Mouse (Mus musculus) erythroblast, embryonic 14.5 days (primary cell): ENCODE results near the gene Tmem130. TPM values are rescaled to one million over a fixed set of nuclear protein-coding genes. Genes with fewer than 3 reads are reported as not detected.
"Not testable (repeated sequence)": the region's sequence is repeated elsewhere in the genome, so short reads cannot be mapped to it uniquely, and the experiment has no call there.

ENCODE experiments used
- H3K27me3 ChIP-seq: 2 replicates; pipeline ENCODE4 v1.6.1; 2012; ENCODE audit warnings: inconsistent platforms; ENCODE audit not compliant: control insufficient read depth
- H3K36me3 ChIP-seq: 2 replicates; pipeline ENCODE4 v1.6.1; 2012; ENCODE audit warnings: mild to moderate bottlenecking, inconsistent platforms; ENCODE audit not compliant: control insufficient read depth
- H3K4me1 ChIP-seq: 2 replicates; pipeline ENCODE4 v1.6.1; 2012; ENCODE audit warnings: inconsistent platforms; ENCODE audit not compliant: control insufficient read depth
- H3K4me3 ChIP-seq: replicated peaks from 2 replicates; pipeline ENCODE3; 2012; ENCODE audit warnings: moderate library complexity, mild to moderate bottlenecking, inconsistent platforms
- H3K9me3 ChIP-seq: 2 replicates; pipeline ENCODE4 v1.6.1; 2012; ENCODE audit warnings: low read length, inconsistent platforms, mixed read lengths; ENCODE audit not compliant: control insufficient read depth
- GATA1 ChIP-seq: IDR thresholded peaks from 2 replicates; pipeline ENCODE4 v1.6.1; 2012; ENCODE audit warnings: low read length, inconsistent platforms, mixed read lengths
- TAL1 ChIP-seq: IDR thresholded peaks from 3 replicates; pipeline ENCODE4 v1.6.1; 2012; ENCODE audit warnings: low read length, inconsistent platforms, mixed read lengths
- polyA plus RNA-seq: library from polyadenylated mRNA; stranded (reverse); fragments of >175 nt; gene quantifications from 2 replicates; pipeline ENCODE4 v1.2.3, GENCODE M21; 2012

The Tmem130 gene
- polyA plus RNA-seq, 1 experiment: not detected

GRCm38 (mm10) chr5:144769067-144769482 lies 7.5 kb upstream of the Tmem130 start:
- peaks cover 33% of the 10 kb centered on the region for H3K36me3 ChIP-seq
- H3K4me1 ChIP-seq: peaks cover 31% of the 10 kb centered on the region
- TF ChIP-seq GATA1: no peak
- TF ChIP-seq TAL1: no peak
- H3K4me3 ChIP-seq: peak overlapping the region; percentile 79
- H3K27me3 ChIP-seq: peaks cover 4% of the 10 kb centered on the region; the same call in 1 of the 2 replicates
- no peaks in the 10 kb centered on the region for H3K9me3 ChIP-seq

GRCm38 (mm10) chr5:144767911-144768841 lies 6.6 kb upstream of the Tmem130 start:
- H3K9me3 ChIP-seq: no peaks in the 10 kb centered on the region
- TF ChIP-seq TAL1 (no peak), GATA1 (no peak)
- peaks cover 25% of the 10 kb centered on the region for H3K36me3 ChIP-seq

GRCm38 (mm10) chr5:144767106-144767798 lies 5.6 kb upstream of the Tmem130 start, which contains the start of gene Trrap:
Gene Trrap (plus strand): TSS chr5:144767732.
- not testable (repeated sequence) for H3K9me3 ChIP-seq
- H3K36me3 ChIP-seq: peaks cover 19% of the 10 kb centered on the region
- peaks cover 31% of the 10 kb centered on the region for H3K4me1 ChIP-seq
- H3K27me3 ChIP-seq: peaks cover 14% of the 10 kb centered on the region
- peak within 1 kb of the TSS; percentile 79 for H3K4me3 ChIP-seq

More at GRCm38 (mm10) chr5:144767911-144768841, 6.6 kb upstream of the Tmem130 start:
- H3K27me3 ChIP-seq: peaks cover 6% of the 10 kb centered on the region
- H3K4me1 ChIP-seq: peaks cover 31% of the 10 kb centered on the region
- peak overlapping the region; percentile 79 for H3K4me3 ChIP-seq

- TF ChIP-seq TAL1: no peak
- no peak for TF ChIP-seq GATA1
- Histone ChIP-seq H3K36me3 (peaks cover 14% of the 10 kb centered on the region), H3K27me3 (peaks cover 20% of the 10 kb centered on the region), H3K4me3 (no peak overlapping the region), H3K9me3 (no peaks in the 10 kb centered on the region), H3K4me1 (peaks cover 27% of the 10 kb centered on the region)
These were observed 5.0 kb upstream of the Tmem130 start for GRCm38 (mm10) chr5:144766646-144767045.

GRCm38 (mm10) chr5:144766026-144766425 lies 4.4 kb upstream of the Tmem130 start:
- Histone ChIP-seq H3K27me3 (peaks cover 27% of the 10 kb centered on the region), H3K4me3 (no peak overlapping the region), H3K36me3 (peaks cover 8% of the 10 kb centered on the region), H3K4me1 (peaks cover 23% of the 10 kb centered on the region), H3K9me3 (no peaks in the 10 kb centered on the region)
- TF ChIP-seq TAL1 (no peak), GATA1 (no peak)

GRCm38 (mm10) chr5:144758422-144758821 lies 3.2 kb downstream of the Tmem130 start:
- peaks cover 37% of the 10 kb centered on the region for H3K27me3 ChIP-seq
- no peak overlapping the region for H3K4me3 ChIP-seq

GRCm38 (mm10) chr5:144757402-144757801 lies 4.2 kb downstream of the Tmem130 start:
- Histone ChIP-seq H3K4me3 (no peak overlapping the region), H3K9me3 (no peaks in the 10 kb centered on the region), H3K36me3 (no peaks in the 10 kb centered on the region), H3K4me1 (peaks cover under 1% of the 10 kb centered on the region; the same call in 1 of the 2 replicates), H3K27me3 (peaks cover 30% of the 10 kb centered on the region)
- no peak for TF ChIP-seq GATA1
- TF ChIP-seq TAL1: no peak

More at GRCm38 (mm10) chr5:144758422-144758821, 3.2 kb downstream of the Tmem130 start:
- Histone ChIP-seq H3K4me1 (no peaks in the 10 kb centered on the region), H3K9me3 (no peaks in the 10 kb centered on the region), H3K36me3 (no peaks in the 10 kb centered on the region)
- TF ChIP-seq TAL1: no peak
- no peak for TF ChIP-seq GATA1

GRCm38 (mm10) chr5:144755191-144755590 lies 6.4 kb downstream of the Tmem130 start:
- Histone ChIP-seq H3K4me1 (peaks cover 2% of the 10 kb centered on the region; the same call in 1 of the 2 replicates), H3K4me3 (no peak overlapping the region), H3K9me3 (no peaks in the 10 kb centered on the region), H3K36me3 (no peaks in the 10 kb centered on the region), H3K27me3 (peaks cover 11% of the 10 kb centered on the region; the same call in 1 of the 2 replicates)
- TF ChIP-seq TAL1: no peak
- no peak for TF ChIP-seq GATA1

GRCm38 (mm10) chr5:144753041-144753440 lies 8.6 kb downstream of the Tmem130 start:
- Histone ChIP-seq H3K4me1 (peaks cover 2% of the 10 kb centered on the region; the same call in 1 of the 2 replicates), H3K27me3 (no peaks in the 10 kb centered on the region), H3K9me3 (no peaks in the 10 kb centered on the region), H3K4me3 (no peak overlapping the region), H3K36me3 (no peaks in the 10 kb centered on the region)
- TF ChIP-seq TAL1 (no peak), GATA1 (no peak)
